Mouse (Mus musculus): Measurements from ENCODE around the gene Chrnd. TPM values are rescaled to one million over a fixed set of nuclear protein-coding genes. Genes with fewer than 3 reads are reported as not detected.

The Chrnd gene
- total and polyA plus RNA-seq, 3 experiments: not detected

DNA sequence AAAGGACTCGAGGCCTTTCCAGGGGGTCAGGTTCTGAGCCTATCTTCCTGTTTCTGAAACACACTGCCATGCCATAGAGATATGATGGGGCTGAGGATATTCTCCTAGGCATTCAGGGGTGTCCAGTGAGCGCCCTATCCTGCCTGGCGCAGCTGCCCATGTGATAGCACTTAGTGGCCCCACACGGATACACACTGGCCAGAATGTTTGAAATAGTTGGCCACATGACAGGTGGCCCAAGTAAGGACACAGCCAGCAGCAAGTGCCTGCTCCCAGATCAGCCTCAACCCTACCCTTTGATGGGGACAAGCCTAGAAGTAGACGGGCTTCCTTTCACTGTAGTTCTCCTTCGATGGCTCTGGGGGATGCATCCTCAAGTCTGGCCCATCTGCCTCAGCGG lies 14.1 kb downstream of the Chrnd start, which contains the start of gene Chrng:
Gene Chrng, plus strand, starts transcription at position 193 of the 400 bp plus-strand sequence.
- peaks cover 3% of the 10 kb centered on the region; the same call in 1 of the 2 replicates for H3K4me1 ChIP-seq (ENCODE audit: insufficient read depth, low read depth, low read length)
- H3K36me3 ChIP-seq (replicated peaks): no peaks in the 10 kb centered on the region
- no peaks in the 10 kb centered on the region for H3K9me3 ChIP-seq (replicated peaks)
- H3K27me3 ChIP-seq (ENCODE audit: insufficient read depth, low read length): peaks cover 45% of the 10 kb centered on the region
- DNase-seq (ENCODE audit: low spot score) (no peak), ATAC-seq (ENCODE audit: extremely low read depth, insufficient number of reproducible peaks, low FRiP score, poor library complexity, severe bottlenecking) (no peak)
- H3K4me3 ChIP-seq (ENCODE audit: low read depth, low read length): no peak within 1 kb of the TSS
- TF ChIP-seq GATA1 (IDR thresholded peaks at IDR 0.05; ENCODE audit: borderline replicate concordance, low read length) (no peak), CTCF (IDR thresholded peaks at IDR 0.05; ENCODE audit: low read depth, low read length) (no peak), TAL1 (conservative IDR thresholded peaks at IDR 0.05; ENCODE audit: low read depth, low read length) (no peak), GATA2 (IDR thresholded peaks at IDR 0.05; ENCODE audit: borderline replicate concordance, low read depth, low read length) (no peak), POLR2AphosphoS5 (IDR thresholded peaks at IDR 0.05; ENCODE audit: insufficient replicate concordance, low read depth, low read length) (no peak)

DNA sequence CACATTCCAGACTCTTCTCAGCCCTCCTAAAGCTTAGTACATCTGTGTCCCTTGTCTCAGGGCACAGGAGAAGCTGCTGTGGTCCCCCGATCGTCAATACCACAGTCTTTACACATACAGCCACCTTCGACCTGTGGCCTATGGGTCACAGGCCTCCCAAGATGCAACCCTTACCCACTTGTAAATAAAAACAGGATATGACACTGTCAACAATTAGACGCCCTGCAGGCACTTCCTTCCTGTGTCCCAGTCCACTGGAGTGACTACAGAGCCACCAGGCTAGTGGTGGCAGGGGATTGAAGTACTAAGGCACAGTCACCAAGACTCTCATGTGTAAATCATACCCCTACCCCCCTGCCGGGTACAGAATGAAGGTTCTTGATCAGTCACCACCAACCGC lies 14.6 kb downstream of the Chrnd start:
- Histone ChIP-seq H3K27me3 (ENCODE audit: insufficient read depth, low read length) (peaks cover 48% of the 10 kb centered on the region), H3K9me3 (replicated peaks) (no peaks in the 10 kb centered on the region), H3K36me3 (replicated peaks) (no peaks in the 10 kb centered on the region), H3K4me1 (ENCODE audit: insufficient read depth, low read depth, low read length) (peaks cover 3% of the 10 kb centered on the region; the same call in 1 of the 2 replicates), H3K4me3 (ENCODE audit: low read depth, low read length) (no peak overlapping the region)
- TF ChIP-seq GATA1 (IDR thresholded peaks at IDR 0.05; ENCODE audit: borderline replicate concordance, low read length): no peak
- TF ChIP-seq POLR2AphosphoS5 (IDR thresholded peaks at IDR 0.05; ENCODE audit: insufficient replicate concordance, low read depth, low read length): no peak
- no peak for TF ChIP-seq CTCF (IDR thresholded peaks at IDR 0.05; ENCODE audit: low read depth, low read length)
- no peak for TF ChIP-seq GATA2 (IDR thresholded peaks at IDR 0.05; ENCODE audit: borderline replicate concordance, low read depth, low read length)
- no peak for TF ChIP-seq TAL1 (conservative IDR thresholded peaks at IDR 0.05; ENCODE audit: low read depth, low read length)
- ATAC-seq (ENCODE audit: extremely low read depth, insufficient number of reproducible peaks, low FRiP score, poor library complexity, severe bottlenecking) (no peak), DNase-seq (ENCODE audit: low spot score) (no peak)

DNA sequence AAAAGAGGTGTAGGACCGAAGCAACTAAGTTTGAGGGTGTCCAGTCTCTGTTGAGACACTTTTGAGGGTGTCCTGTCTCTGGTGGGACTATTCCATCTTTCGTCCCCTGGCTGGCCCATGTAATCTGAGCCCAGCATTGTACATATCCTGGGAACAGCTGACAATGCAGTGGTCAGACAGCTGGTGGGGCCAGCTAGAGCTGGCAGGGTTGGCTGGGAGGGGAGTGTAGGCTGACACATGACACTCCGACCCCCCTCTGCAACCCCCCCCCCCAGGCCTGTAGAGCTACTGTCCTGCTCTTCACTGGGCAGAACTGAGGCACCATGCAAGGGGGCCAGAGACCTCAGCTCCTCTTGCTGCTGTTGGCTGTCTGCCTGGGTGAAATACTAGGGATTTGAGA lies 15.1 kb downstream of the Chrnd start:
- Histone ChIP-seq H3K9me3 (replicated peaks) (no peaks in the 10 kb centered on the region), H3K4me1 (ENCODE audit: insufficient read depth, low read depth, low read length) (peaks cover 3% of the 10 kb centered on the region; the same call in 1 of the 2 replicates), H3K4me3 (ENCODE audit: low read depth, low read length) (no peak overlapping the region), H3K27me3 (ENCODE audit: insufficient read depth, low read length) (peaks cover 48% of the 10 kb centered on the region), H3K36me3 (replicated peaks) (no peaks in the 10 kb centered on the region)
- TF ChIP-seq GATA1 (IDR thresholded peaks at IDR 0.05; ENCODE audit: borderline replicate concordance, low read length) (no peak), CTCF (IDR thresholded peaks at IDR 0.05; ENCODE audit: low read depth, low read length) (no peak), POLR2AphosphoS5 (IDR thresholded peaks at IDR 0.05; ENCODE audit: insufficient replicate concordance, low read depth, low read length) (no peak), GATA2 (IDR thresholded peaks at IDR 0.05; ENCODE audit: borderline replicate concordance, low read depth, low read length) (no peak), TAL1 (conservative IDR thresholded peaks at IDR 0.05; ENCODE audit: low read depth, low read length) (no peak)
- ATAC-seq (ENCODE audit: extremely low read depth, insufficient number of reproducible peaks, low FRiP score, poor library complexity, severe bottlenecking) (no peak), DNase-seq (ENCODE audit: low spot score) (no peak)

DNA sequence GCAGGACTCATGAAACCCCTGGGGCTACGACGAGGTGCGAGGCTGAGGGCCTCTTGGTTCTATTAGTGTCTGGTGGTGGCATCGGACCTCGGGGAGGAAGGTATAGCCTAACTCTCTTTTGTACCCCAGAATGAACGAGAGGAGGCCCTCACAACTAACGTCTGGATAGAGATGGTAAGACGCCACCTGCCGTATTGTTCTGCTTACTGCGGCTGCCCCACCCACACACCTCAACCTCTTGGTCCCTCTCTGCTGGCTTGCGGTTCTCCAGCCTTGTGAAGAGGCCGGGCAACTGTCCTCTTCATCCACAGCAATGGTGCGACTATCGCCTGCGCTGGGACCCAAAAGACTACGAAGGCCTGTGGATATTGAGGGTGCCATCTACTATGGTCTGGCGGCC lies 15.9 kb downstream of the Chrnd start:
- ATAC-seq (ENCODE audit: extremely low read depth, insufficient number of reproducible peaks, low FRiP score, poor library complexity, severe bottlenecking) (no peak), DNase-seq (ENCODE audit: low spot score) (no peak)
- Histone ChIP-seq H3K9me3 (replicated peaks) (no peaks in the 10 kb centered on the region), H3K4me1 (ENCODE audit: insufficient read depth, low read depth, low read length) (peaks cover 3% of the 10 kb centered on the region; the same call in 1 of the 2 replicates), H3K36me3 (replicated peaks) (peaks cover 3% of the 10 kb centered on the region), H3K27me3 (ENCODE audit: insufficient read depth, low read length) (peaks cover 48% of the 10 kb centered on the region), H3K4me3 (ENCODE audit: low read depth, low read length) (no peak overlapping the region)
- TF ChIP-seq GATA1 (IDR thresholded peaks at IDR 0.05; ENCODE audit: borderline replicate concordance, low read length): no peak
- no peak for TF ChIP-seq POLR2AphosphoS5 (IDR thresholded peaks at IDR 0.05; ENCODE audit: insufficient replicate concordance, low read depth, low read length)
- no peak for TF ChIP-seq TAL1 (conservative IDR thresholded peaks at IDR 0.05; ENCODE audit: low read depth, low read length)
- no peak for TF ChIP-seq GATA2 (IDR thresholded peaks at IDR 0.05; ENCODE audit: borderline replicate concordance, low read depth, low read length)
- no peak for TF ChIP-seq CTCF (IDR thresholded peaks at IDR 0.05; ENCODE audit: low read depth, low read length)

DNA sequence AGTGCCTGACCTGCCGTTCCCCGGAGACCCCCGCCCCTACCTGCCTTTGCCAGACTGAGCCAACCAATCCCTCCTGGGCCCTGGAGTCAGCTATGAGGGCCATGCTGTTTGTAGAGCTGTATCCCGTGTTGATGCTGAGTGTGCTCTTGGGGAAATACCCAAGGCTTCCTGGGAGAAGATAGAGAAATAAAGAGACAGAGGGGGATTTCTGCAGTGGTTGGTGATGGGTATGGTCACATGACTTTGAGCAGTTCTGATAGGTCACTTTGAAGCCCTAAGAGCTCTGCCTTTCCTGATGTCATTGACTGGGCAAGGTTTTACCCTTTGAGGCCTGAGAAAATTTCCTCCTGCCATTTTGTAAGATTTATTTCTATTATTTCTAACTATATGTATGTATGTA lies 21.0 kb downstream of the Chrnd start:
- ATAC-seq (ENCODE audit: extremely low read depth, insufficient number of reproducible peaks, low FRiP score, poor library complexity, severe bottlenecking): no peak
- TF ChIP-seq CTCF (IDR thresholded peaks at IDR 0.05; ENCODE audit: low read depth, low read length): no peak
- no peak for TF ChIP-seq TAL1 (conservative IDR thresholded peaks at IDR 0.05; ENCODE audit: low read depth, low read length)
- no peak for TF ChIP-seq POLR2AphosphoS5 (IDR thresholded peaks at IDR 0.05; ENCODE audit: insufficient replicate concordance, low read depth, low read length)
- TF ChIP-seq GATA2 (IDR thresholded peaks at IDR 0.05; ENCODE audit: borderline replicate concordance, low read depth, low read length): no peak
- no peak for TF ChIP-seq GATA1 (IDR thresholded peaks at IDR 0.05; ENCODE audit: borderline replicate concordance, low read length)

DNA sequence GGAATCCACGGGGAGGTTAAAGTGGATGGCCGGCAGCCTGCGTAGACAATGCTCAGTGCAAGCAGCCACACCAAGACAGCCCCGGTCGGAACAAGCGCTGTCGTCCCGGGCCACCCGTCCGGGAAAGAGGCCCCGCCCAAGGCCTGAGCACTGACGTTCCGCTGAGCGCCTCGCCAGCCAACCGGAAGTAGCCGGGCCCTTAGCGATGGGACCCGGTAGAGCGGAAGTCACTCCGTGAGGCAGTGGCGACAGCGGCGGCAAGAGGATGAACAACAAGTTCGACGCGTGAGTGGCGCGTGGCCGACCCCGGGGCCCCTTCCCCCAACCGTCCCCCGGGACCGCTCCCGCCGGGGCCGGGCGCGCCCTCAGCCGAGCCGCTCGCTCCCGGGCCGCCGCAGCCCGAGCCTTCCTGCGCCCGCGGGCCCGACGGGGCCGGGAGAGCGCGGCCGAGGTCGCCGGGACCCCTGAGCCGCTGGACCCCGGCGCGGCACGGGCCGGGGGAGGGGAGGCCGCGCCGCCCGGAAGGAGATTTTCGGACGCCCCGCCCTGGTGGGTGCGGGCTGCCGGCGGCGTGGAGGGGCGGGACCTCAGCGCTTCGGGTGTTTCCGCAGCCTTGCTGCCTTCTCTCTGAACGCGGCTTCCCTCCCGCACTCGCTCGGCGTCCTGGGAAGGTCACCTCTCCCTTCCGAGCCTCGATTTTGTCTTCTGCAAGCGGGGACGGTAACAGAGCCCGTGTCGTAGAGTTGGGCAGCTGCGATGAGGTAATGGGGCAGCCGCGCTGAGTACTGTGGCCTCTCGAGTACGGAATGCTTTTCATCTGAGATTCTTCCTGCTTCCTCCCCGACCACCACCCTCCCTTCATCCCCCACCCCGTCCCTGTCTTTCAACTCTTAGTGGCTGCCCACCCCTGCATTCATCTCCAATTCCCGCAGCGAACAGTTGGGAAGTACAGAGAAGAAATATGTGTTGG lies 23.6 kb downstream of the Chrnd start, which contains the start of gene Eif4e2:
Gene Eif4e2, plus strand, starts transcription at position 180 of the 970 bp plus-strand sequence.
- DNase-seq (ENCODE audit: low spot score) (peak; percentile 98), ATAC-seq (ENCODE audit: extremely low read depth, insufficient number of reproducible peaks, low FRiP score, poor library complexity, severe bottlenecking) (peak; percentile 90)
- peaks cover 5% of the 10 kb centered on the region; the same call in 1 of the 2 replicates for H3K27me3 ChIP-seq (ENCODE audit: insufficient read depth, low read length)
- H3K4me3 ChIP-seq (ENCODE audit: low read depth, low read length): peak within 1 kb of the TSS; percentile 80
- TF ChIP-seq POLR2AphosphoS5 (IDR thresholded peaks at IDR 0.05; ENCODE audit: insufficient replicate concordance, low read depth, low read length) (no peak), TAL1 (conservative IDR thresholded peaks at IDR 0.05; ENCODE audit: low read depth, low read length) (no peak), GATA1 (IDR thresholded peaks at IDR 0.05; ENCODE audit: borderline replicate concordance, low read length) (no peak), CTCF (IDR thresholded peaks at IDR 0.05; ENCODE audit: low read depth, low read length) (no peak), GATA2 (IDR thresholded peaks at IDR 0.05; ENCODE audit: borderline replicate concordance, low read depth, low read length) (no peak)
- peaks cover 39% of the 10 kb centered on the region for H3K36me3 ChIP-seq (replicated peaks)
- no peaks in the 10 kb centered on the region for H3K9me3 ChIP-seq (replicated peaks)
- H3K4me1 ChIP-seq (ENCODE audit: insufficient read depth, low read depth, low read length): peaks cover 45% of the 10 kb centered on the region

More for the DNA sequence above, 21.0 kb downstream of the Chrnd start:
- peaks cover 29% of the 10 kb centered on the region for H3K4me1 ChIP-seq (ENCODE audit: insufficient read depth, low read depth, low read length)
- no peaks in the 10 kb centered on the region for H3K9me3 ChIP-seq (replicated peaks)
- no peak overlapping the region for H3K4me3 ChIP-seq (ENCODE audit: low read depth, low read length)
- H3K36me3 ChIP-seq (replicated peaks): peaks cover 17% of the 10 kb centered on the region
- no peak for DNase-seq (ENCODE audit: low spot score)
- peaks cover 20% of the 10 kb centered on the region for H3K27me3 ChIP-seq (ENCODE audit: insufficient read depth, low read length)

Data from G1E (cell line).